Mouse (Mus musculus) right cerebral cortex, postnatal 14 days (tissue): ENCODE data around the gene Syt7.
A peak's percentile ranks its signal among the peaks of the same experiment; 100 is the strongest.

Source experiments
- DNase-seq: peaks from one replicate; pipeline ENCODE4 v3.0.0; 2022

Gene Syt7

GRCm38 (mm10) chr19:10425484-10426270 lies 36.8 kb downstream of the Syt7 start:
- no peak for DNase-seq

DNA sequence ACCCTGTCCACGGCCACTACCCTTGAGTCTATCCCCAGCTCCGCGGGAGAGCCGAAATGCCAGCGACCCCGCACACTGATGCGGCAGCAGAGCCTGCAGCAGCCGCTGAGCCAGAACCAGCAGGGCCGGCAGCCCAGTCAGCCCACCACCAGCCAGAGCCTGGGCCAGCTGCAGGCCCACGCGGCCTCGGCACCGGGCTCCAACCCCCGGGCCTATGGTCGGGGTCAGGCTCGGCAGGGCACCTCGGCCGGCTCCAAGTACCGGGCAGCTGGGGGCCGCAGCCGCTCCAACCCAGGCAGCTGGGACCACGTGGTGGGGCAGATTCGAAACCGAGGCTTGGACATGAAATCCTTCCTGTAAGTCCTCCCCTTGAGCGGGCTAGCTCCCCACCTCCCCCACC lies 37.4 kb downstream of the Syt7 start:
- DNase-seq: no peak

DNA sequence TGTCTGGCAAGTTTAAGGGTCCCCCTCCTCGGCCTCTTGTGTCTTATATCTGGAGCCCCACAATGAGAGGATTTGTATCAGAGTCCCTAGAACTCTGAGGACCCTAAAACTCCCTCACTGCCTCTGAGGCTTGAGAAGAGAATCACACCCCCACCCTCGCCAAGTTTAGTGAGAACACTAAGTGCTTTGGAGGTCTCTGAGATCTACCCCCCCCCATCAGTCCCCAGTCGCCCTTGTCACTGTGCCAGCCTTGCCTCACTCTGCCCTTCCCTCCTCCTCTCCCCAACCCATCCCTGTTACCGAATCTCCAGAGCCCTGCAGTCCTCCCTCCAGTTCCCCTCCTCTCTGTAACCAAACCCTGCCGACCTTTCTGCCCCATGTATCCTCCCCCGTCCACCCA lies 37.9 kb downstream of the Syt7 start:
- DNase-seq: no peak

GRCm38 (mm10) chr19:10427431-10427830 lies 38.5 kb downstream of the Syt7 start:
- no peak for DNase-seq

DNA sequence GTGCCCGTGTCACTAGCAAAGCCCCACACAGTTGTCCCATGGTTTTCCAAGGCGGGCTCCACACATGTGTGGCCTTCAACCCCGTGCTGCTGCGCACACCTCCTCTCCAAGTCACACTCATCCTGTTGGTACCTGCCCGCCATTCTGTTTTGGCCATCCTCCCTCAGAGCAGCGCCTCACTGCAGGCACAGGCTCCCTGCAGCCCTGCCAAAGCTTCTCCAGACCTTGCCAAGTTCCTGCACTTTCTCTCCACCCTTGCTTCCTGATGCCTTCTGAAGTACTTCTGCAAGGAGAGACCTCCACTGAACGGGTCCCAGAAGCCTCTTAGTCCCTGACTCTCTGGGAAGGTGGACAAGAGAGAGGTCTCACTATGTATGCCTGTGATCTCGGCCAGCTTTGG lies 40.5 kb downstream of the Syt7 start:
- no peak for DNase-seq

DNA sequence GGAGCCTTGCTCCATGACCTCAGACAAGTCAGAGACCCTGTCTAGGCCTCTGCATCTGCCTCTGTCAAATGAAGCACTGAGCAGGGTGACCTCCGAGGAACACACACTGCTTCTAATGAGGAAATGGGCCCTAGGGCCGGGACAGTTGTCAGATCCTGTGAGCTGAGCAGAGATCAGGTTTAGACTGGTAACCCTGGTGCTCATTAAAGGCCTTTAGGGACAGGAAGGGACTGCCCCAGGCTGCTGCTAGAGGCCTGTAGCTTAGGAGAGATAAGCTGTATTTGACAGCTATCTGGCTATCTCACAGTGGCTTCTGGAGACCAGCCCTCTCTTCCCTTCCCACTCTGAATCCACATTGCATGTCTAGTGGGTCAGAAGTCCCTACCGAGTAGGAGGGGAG lies 42.5 kb downstream of the Syt7 start:
- DNase-seq: no peak

DNA sequence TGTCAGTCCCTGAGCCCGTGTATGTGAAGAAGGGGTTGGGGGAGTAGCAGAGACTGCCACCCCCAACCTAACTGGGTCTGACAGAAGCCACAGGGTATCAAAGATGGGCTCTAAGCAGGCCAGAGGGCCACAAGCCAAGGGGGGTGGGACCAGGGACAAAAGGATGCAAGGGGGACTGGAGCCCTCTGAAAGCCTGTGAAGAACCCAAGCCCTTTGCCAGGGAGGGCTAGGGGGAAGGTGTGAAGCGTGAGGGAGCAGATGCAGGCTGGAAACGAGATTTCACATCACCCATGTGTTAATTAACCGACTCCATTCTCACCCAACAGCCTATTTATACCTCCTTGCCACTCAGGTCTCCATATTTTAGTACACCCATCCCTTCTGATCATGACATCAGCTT lies 43.0 kb downstream of the Syt7 start:
- DNase-seq: no peak

DNA sequence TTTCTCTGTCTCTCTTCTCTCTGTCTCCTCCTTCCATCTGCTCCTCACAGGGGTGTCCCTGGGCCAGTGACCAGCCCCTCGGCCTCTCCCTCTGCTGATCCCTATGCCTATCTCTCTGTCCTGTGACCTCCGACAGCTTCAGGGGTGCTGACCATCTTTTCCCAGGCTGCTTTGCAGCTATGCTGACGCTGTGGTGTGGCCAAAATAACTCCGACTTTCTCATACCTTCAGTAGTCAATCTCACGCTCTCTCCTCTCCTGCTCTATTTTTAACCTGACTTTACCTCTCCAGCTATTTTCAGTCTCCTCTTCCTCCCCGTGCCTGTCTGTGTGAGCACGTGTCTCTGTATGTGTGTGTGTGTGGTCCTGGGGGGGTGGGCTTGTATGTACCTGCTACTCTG lies 44.3 kb downstream of the Syt7 start:
- no peak for DNase-seq

GRCm38 (mm10) chr19:10433879-10434540 lies 45.1 kb downstream of the Syt7 start:
- peak; percentile 59 for DNase-seq

- no peak for DNase-seq
Observed at GRCm38 (mm10) chr19:10434927-10435326, 46.0 kb downstream of the Syt7 start.

- peak; percentile 66 for DNase-seq
Observed at GRCm38 (mm10) chr19:10435908-10436307, 47.0 kb downstream of the Syt7 start.

GRCm38 (mm10) chr19:10436726-10437125 lies 47.8 kb downstream of the Syt7 start:
- DNase-seq: no peak

GRCm38 (mm10) chr19:10437521-10437920 lies 48.6 kb downstream of the Syt7 start:
- DNase-seq: no peak

DNA sequence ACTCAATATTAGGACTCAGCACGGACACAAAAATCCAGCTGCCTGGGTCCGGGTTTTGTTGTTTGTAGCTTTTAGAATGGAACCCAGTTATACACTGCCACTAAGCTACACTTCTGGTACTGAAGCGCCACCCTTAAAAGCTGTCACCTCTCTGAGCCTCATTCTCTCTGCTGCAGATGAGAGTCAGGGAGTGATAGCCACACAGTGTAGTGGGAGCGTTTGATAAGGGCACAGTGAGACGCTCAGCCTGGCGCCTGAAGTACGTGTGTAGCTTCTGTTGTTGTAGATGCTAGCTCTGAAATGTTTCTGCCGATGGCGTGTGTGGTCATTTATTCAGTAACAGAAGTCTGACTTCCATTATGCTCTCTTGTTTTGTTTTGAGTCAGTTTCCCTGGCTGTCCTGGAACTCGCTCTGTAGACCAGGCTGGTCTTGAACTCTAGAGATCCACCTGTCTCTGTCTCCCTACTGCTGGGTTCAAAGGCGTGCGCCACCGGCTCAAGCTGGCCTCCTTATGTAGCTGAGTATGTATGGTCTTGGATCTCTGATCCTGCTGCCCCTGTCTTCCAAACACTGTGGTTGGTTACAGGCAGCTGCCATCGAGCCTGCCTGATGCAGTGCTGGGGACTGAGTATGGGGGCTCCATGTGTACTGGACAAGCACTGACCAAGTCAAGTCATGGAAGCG lies 55.9 kb downstream of the Syt7 start:
- DNase-seq: no peak

- no peak for DNase-seq
Observed at GRCm38 (mm10) chr19:10448275-10448674, 59.4 kb downstream of the Syt7 start.

GRCm38 (mm10) chr19:10449190-10449589 lies 60.3 kb downstream of the Syt7 start:
- no peak for DNase-seq

DNA sequence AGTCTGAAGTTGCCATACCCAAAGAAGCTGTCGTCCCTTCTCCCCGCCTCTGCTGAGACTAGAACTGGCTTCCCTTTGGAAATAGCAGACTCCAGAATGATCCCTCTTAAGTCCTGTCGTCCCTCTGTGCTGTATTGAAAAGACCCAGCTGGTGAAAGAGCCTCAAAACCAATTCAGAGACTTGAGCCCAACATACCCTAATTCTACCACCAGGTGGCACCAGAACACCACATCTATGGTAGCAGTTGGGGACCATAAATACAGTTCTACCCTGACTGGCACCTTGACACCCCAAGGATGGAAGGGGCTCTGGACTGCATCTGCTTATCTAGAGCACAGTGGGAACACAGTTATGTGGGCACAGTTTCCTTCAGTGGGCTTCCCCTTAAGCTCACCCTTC lies 60.8 kb downstream of the Syt7 start:
- peak; percentile 77 for DNase-seq

- DNase-seq: no peak
Observed at GRCm38 (mm10) chr19:10454718-10455436, 66.0 kb downstream of the Syt7 start.

- DNase-seq: no peak
Observed at GRCm38 (mm10) chr19:10455437-10455806, 66.5 kb downstream of the Syt7 start.

DNA sequence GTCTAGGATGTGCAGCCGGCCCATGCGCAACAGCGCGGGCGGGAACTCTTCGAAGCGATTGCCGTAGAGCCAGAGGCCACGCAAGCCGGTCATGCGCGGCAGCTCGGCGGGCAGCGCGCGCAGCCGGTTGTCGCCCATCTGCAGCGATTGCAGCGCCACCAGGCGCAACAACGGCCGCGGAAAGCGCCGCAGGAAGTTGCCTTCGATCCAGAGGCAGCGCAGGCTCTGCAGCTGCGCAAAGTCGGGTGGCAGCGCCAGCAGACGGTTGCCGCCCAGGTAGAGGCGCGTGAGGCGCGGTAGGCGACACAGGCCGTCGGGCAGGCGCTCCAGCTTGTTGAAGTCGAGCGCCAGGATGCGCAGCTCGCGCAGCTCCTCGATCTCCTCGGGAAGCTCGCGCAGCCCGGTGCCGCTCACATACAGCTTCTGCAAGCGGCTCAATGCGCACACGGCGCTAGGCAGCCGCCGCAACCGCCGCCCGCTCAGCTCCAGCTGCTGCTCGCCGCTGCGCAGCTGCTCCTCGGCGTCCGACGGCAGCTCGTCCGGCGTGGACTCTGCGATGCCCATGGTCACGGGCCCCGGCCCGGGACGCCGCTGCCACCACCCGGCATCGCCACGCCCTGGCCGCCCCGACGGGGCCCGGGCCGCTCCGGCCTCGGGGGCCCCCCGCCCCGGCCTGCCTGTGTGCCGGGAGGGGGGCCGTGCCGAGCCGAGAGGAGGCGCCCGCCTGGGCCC lies 68.0 kb downstream of the Syt7 start, which contains the start of gene Lrrc10b:
Lrrc10b (minus strand) TSS at position 722 of the 732 bp plus-strand sequence.
- peak; percentile 76 for DNase-seq

DNA sequence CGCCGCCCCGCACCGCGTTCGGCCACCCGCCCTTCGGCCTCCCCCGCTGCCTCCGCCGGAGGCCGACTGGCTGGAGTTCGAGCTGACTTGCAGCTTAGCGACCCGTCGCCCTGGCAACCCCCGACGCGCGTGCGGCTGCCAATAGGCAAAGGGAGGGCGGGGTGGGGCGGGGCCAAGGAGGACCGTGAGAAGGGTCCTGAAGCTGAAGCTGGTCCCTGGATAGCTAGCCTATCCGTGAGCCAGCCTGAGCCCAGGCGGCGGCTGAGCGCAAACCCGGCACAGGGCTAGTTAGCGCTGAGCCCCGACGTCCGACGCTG lies 68.6 kb downstream of the Syt7 start:
- DNase-seq: peak; percentile 71

- no peak for DNase-seq
Observed at GRCm38 (mm10) chr19:10458096-10458495, 69.2 kb downstream of the Syt7 start.

DNA sequence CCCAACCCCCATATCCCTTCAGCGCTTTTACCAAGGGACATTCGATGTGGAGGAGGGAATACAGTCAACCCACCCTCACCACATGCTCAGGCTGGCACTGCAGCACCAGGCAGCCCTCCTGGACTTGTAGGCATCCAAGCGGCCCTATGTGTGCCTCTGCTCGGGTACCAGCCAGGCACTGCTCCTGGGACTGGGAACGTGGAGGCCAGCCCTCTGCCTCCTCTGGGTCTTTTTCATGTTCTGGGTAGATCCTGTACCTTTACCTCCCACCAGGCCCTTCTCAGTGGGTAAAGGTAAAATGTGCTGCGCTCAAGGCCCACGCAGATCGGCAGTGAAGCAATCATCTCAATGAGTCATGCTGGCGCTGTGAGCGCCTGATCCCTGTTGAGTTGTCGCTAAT lies 71.0 kb downstream of the Syt7 start:
- DNase-seq: no peak
